Mouse (Mus musculus) olfactory bulb, adult 2 months (tissue): ENCODE measurements around the gene Dock2.

Experiments
- CTCF ChIP-seq: fragments of 200-500 bp; IDR thresholded peaks from 2 replicates; pipeline ENCODE4 v1.5.1; 2012; ENCODE audit warnings: low read depth, mild to moderate bottlenecking, low read length, moderate library complexity; ENCODE audit not compliant: insufficient read depth
- POLR2A ChIP-seq: fragments of 200-500 bp; IDR thresholded peaks from 2 replicates; pipeline ENCODE4 v1.6.1; 2012; ENCODE audit warnings: mild to moderate bottlenecking, low read depth, low read length, moderate library complexity; ENCODE audit not compliant: insufficient read depth

DNA sequence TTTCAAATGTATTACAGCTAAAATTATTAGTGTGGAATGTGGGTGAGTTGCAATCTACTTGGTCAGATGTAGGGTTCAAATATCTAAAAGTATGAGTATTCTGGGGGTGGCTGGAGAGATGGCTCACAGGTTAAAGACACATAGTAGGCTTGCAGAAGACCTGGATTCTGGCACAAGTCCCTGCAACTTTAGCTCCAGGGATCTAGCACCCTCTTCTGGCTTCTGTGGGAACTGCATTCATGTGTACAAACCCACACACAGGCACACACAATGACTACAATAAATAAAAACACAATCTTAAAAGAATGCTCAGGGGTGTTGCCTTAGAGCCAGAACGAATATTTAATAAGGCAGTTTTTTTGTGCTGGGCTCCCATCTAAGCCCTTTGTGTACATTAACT is 445.8 kb downstream of the Dock2 start:
- TF ChIP-seq POLR2A: no peak
- no peak for TF ChIP-seq CTCF
